Mouse (Mus musculus): ENCODE measurements at regions not wholly inside any gene's neighbourhood (a gene's known extent, or its start where the extent isn't known, plus 50 kb on each side); places are given as distances from the start of the nearest gene placed in this dataset.
"Not testable (repeated sequence)": the region's sequence is repeated elsewhere in the genome, so short reads cannot be mapped to it uniquely, and the experiment has no call there.

DNA sequence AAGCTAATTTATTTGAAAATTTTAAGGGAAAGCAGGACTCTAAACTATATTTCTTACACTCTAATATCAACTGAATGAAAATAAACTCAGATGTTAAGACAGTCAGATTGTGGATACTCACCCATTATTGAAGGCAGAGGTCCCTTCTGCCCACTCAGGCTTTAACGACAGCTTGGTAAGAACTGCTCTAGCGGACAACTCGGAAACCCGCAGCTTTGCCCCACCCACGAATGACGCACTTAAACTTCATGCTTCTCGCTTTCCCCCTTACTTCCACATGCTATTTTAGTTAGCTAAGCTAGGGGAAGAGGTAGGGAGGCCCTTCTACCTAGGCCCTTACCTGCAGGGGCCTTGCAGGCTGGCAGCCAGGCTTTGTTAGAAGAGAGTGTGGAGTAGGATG, 50.8 kb upstream of the Elmo1 start:
- no peak for DNase-seq (ENCODE audit: low spot score)

DNA sequence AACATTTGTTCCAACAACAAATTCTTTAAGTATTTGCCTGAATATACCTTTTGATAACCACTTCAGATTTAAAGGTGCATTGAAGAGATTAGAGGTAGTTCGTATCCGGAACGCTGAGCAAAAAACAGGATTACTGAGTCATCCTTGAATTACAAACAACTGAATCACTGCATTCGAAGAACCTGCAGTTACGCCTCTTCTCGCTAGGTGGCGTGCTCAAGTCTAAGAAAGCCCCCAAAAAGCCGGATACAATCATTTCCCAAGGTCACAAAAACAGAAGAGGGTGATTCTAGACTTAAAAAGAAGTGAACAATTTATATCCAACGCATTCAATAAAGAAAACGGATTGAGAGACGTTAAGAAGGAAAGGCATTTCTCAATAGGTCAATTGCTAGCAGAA, 51.9 kb upstream of the Elmo1 start:
- DNase-seq (ENCODE audit: low spot score), result no peak

DNA sequence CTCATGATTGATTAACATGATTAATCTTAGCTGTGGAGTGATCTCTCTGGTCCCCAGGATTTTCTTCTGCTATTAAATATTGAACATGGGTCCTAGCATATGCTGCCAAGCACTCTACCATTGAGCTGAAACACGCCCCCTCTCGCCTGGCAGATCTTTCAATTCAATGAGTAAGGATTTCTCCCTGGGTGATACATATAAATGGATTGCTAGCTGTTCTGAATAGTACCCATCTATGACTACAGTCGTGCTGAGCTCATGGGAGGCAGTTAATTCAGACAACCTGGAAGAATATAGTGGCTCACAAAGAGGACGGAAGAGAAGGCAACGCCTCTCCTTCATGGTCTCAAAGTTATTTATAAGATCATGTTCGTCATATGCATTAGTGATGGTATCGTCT, 53.0 kb upstream of the Elmo1 start:
- DNase-seq (ENCODE audit: low spot score), result no peak

DNA sequence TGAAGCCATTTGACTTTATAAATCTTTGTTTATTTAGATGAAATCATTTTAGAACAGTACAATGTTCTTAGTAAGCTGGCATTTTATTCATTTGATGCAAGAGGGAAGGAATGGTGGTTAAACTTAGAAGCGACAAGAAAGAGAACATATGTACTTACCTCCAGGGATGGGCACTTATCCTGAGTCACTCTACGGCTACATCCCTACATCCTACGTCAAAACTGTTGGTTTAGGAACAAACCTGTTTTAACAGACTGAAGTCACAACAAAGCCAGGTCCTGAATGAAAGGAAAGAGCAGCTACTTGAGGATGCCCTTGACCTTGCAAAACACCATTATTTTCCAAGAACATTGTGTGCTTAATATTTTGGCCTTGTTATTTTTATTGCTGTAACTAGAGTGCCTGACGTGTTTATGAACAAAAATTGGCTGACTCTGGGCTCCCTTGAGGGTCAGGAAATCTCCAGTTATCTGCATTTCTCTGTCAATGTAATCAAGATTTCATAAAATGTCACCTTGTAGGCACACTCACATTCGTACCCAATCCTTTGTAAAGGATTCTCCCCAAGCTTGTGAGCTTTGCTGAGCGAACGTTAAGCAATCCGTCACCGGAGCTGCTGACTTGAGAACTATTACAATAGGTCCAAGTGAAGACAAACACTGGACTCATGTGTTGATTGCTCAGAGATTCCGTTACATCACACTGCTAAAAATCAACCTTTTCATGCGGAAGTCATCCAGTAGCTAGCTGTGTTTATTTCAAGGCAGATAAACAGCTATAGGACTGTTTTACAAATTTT, 56.3 kb upstream of the Elmo1 start:
- no peak for DNase-seq (ENCODE audit: low spot score)

DNA sequence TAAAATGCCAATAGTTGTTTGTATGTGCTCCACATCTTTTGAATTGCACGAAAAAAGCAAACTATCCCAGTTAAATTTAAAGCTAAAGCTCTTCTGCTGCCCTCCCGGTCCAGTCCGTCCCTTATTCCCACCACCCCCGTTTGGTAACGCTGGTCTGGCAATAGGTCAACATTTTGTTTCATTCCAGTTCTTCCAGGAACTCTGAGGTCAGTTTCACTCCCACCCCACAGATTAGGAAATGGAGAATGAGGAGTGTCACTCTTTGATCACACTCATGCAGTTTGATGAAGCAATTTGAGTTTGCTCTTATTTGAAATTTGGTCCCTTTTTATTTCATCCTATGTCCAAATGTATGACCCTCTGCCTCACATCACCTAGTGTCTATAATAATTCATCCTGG, 58.7 kb upstream of the Elmo1 start:
- no peak for DNase-seq (ENCODE audit: low spot score)

DNA sequence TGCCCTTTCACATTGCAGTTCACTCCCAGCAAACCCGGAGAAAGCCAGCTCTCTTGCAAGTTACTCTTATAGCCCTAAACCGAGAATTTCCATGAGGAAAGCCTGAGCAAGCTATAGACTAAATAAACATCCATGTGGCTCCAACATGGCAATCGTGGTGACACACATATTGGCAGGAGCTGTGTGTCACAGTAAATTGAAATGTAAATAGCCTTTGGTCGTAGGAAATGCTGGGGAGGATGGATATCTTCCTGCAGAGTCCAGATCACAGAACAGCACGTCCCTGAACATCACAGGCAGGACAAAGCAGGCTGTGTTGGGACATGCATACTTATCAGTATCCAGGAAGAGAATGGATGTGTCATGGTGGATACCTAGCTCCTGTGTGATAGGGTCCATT, 59.3 kb upstream of the Elmo1 start:
- no peak for DNase-seq (ENCODE audit: low spot score)

DNA sequence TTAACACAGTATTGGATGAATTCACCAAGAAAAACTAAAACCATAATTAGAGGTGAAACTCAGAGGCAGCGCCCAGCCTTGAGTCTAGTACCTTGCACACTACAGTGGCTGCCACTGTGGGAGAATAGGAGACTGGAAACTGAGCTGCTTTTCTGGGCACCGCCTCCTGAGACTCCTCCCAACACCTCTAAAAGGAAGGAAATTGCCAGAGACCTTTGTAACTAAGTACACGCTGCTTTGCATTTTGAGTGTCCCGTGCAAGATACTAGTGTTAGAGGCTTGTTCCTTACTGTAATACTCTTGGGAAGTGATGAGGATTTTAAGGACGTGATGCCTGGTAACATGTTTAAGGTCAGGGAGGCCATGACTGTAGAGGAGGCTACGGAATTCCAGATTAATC, 63.8 kb upstream of the Elmo1 start:
- no peak for DNase-seq (ENCODE audit: low spot score)

DNA sequence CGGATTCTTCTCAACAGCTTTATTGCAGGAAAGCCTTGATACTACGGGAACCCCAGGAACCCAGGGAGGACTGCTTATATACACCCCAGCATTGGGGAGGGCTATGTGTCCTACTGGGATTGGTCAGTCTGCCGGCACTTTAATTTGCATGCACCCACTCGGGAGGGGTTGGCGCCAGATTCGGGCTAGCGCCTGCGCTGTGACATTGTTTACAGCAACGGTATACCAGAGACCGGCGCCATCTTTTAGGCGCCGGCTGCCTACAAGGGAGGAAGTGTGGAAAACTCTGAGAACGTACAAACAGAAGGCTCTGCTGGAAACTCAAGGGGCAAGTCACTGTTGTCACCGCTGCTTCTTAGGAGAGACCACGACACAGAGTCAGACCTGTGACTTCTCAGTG, 73.9 kb upstream of the Elmo1 start:
- DNase-seq (ENCODE audit: low spot score), result not testable (repeated sequence)

DNA sequence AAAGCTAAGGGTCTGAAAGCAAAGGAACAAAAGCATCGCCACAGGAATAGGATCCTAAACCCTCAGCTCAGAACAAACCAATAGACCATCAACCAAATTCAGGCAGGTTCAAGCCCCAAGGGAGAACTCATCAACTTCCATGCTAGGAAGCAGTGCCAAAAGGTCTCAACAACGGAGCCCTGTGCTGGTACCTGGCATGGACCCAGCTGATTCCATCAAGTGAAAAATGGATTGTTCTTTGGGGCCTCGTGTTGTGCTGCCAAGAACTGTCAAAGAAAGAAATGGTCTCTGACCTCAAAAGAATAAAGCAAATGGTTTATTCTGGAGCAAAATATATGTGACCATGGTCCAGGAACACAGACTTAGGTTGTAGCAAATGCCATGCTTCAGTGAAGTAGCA, 77.8 kb upstream of the Elmo1 start:
- DNase-seq (ENCODE audit: low spot score), result no peak

DNA sequence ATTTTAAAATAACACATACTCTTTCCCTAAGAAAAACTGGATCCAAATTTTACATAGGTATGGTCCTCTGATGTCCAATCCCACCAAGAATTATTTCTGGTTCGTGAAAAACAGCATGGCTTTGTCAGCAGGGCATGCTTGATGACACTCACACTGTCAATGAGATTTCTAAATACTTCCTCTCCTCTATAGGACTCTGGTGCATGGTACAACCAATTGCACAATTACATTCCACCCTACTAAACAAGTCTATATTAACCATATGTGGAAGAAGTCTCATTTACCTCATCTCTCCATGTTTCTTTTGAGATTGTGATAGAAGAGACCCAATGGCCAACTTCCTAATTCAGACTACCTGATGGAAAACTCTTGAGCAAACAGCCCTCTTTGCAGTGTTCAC, 81.2 kb upstream of the Elmo1 start:
- DNase-seq (ENCODE audit: low spot score), result no peak

DNA sequence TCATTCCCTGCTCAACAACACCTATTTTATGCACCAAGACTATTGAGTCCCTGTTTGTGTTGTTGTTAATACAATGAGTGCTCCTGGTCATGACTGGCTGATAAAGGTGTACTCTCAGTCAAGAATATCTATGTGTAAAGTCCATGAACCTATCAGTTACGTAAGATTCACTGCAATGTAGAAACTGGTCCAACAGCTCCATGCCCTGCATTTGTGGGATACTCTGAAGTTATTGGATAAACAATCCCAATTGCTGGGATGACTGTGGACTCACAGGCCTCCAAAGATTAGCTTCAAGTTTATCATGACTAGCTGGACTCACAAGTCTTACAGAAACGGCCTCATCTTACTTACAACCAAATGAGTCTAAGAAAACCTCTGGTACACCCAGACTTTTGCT, 82.8 kb upstream of the Elmo1 start:
- no peak for DNase-seq (ENCODE audit: low spot score)

DNA sequence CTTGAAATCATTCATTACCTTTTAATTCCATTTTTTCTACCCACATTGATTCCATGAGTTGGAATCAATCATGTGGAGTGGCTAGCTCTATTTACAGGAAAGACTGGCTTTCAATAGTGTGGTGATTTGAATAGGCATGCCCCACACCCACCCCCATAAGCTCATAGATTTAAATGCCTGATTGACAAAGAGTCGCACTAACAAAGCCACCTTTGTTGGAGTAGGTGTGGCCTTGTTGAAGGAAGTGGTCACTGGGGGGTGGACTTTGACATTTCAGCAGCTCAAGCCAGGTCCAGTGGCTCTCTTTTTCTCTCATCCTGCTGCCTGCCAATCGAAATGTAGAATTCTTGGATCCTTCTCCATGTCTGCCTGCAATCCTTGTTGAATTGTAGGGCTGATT, 92.8 kb upstream of the Elmo1 start:
- no peak for DNase-seq (ENCODE audit: low spot score)

DNA sequence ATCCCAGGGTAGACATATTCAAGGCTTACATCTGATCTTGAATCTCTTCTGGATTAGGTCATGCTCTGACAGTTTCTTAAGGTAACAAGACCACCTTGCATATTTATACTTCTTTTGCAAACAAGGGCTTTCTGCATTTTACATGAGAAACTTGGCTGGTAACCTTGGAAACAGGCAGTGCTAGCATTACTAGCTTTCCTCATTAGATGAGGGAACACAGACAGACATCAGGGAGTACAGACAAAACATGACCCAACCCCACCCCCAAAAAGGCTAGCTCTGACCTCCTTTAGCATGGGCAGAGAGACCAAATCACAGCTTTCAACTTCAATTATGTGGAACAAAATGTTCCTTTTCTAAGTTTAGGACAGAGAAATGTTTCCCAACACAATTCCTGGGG, 114.8 kb upstream of the Elmo1 start:
- DNase-seq (ENCODE audit: low spot score), result no peak

DNA sequence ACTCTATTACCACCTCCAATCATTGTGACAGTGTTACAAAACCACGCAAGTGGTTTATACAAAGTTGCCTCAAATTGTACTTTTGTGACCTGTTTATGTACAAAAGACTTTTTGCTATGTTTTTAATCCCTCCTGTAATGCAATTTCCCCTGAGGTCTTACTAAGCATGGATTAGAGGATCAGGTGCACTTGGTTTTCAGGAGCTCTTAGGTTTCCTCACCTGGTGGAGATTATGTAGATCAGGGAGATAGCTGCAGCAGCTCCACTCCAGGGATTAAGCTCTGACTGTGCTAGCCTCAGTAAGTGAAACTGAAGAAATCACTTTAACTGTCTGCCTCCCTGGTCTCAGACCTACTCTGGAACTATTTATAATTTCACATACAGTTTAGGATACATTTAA, 123.8 kb upstream of the Elmo1 start:
- DNase-seq (ENCODE audit: low spot score), result no peak

DNA sequence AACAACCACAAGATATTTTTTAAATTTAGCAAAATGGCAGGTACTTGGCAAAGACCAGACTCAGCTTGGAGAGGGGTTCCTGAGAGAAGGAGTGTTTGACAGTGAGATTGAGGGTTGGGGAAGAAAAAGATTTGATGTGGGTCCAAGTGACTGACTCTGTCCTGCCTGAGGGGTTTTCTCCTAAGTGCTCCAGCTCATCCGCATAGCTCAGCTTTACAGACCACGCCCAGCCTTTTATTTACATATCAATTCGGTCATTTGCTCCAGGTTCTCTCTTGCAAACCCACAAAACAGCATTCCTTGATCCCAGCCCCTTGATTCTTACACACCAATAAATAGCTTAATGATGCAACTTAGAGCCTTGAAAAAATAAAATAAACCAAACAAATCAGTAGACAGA, 127.4 kb upstream of the Elmo1 start:
- DNase-seq (ENCODE audit: low spot score), result no peak

DNA sequence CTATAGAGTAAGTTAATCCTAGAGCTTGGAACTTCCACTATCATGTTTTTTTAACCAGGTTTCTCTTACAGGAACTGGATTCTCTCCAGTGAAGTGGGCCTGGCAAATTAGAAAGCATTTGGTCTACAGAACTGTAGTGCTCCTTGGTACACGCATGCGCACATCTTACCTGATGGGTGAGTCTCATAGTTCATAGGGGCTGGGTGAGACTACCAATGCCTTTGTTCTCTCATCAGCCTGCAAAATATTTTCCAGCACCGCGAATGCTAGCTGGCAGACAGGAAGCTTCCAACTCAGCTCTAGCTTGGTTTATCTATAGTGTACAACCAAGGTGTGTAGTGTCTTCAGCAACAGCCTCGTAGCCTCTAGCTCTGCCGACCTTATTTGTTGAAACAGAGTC, 104.7 kb upstream of the Gpr141 start:
- no peak for DNase-seq (ENCODE audit: low spot score)

DNA sequence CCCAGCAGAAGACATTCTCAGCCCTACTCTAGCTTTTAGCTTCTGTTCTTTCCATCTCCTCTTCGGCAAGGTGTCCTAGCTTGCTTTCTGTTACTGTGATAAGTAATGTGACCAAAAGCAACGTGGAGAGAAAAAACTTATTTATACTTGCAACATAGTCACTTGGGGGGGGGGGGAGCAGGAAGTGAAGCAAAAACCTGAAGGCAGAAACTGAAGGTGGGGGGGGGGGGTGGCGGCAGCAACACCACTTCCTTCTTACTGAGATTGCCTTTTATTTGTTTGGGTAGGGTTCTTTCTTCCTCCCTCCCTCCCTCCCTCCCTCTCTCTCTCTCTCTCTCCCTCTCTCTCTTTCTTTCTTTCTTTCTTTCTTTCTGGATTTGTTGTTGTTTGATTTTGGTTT, 103.8 kb upstream of the Gpr141 start:
- DNase-seq (ENCODE audit: low spot score), result no peak

DNA sequence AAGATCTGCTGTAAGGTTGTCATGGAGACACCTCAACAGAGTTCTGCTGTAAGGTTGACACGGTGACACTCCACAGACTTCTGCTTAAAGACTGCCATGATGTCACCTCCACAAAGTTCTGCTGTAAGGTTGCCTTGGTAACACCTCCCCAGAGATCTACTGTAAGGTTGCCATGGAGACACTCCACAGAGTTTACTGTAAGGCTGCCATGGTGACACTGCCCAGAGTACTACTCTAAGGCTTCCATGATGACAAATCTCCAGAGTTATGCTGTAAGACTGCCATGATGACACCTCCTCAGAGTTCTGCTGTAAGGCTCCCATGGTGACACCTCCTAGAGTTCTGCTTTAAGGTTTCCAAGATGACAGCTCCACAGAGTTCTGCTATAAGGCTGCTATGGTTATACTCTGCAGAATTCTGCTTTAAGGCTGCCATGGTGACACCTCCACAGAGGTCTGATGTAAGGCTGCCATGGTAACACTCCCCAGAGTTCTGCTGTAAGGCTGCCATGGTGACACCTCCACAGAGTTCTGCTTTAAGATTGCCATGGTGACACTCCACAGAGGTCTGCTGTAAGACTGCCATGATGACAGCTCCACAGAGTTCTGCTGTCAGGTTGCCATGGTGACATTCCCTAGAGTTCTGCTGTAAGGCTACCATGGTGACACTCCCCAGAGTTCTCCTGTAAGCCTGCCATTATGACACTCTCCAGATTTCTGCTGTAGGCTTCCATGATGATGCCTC, 97.2 kb upstream of the Gpr141 start:
- no peak for DNase-seq (ENCODE audit: low spot score)

DNA sequence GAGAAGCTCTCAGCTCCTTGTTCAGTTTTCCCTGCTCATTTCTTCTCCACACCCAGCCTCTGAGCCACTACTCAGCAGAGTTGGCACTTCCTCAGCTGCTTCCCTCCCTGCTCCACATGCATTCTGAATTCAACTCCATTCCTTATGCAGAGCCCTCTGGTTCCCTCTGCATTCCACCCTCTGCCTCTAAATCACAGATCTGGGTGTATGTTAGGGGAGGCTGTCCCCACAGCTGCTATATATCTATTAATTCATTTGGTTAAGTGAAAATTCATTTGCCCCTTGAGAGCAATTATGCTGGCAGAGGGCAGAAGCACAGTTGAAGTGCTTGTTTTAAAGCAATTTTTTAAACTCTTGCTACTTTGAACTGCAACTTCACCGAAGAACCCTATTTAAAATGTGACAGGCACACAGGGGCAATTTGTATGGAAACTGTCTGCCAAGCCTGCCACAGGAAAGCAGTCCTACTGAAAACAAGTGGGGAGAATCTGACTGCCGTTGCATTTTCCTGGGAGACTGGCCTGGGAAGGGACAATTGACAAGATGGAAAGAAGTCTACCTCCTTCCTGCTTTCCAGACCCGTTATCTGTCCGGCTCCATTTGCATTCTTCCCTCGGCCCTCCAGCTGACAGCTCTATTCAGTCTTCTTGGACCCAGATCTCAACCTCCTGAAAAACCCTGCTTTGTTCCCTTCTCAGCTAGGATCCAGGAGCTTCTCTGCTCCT, 88.0 kb upstream of the Gpr141 start:
- DNase-seq (ENCODE audit: low spot score), result no peak

DNA sequence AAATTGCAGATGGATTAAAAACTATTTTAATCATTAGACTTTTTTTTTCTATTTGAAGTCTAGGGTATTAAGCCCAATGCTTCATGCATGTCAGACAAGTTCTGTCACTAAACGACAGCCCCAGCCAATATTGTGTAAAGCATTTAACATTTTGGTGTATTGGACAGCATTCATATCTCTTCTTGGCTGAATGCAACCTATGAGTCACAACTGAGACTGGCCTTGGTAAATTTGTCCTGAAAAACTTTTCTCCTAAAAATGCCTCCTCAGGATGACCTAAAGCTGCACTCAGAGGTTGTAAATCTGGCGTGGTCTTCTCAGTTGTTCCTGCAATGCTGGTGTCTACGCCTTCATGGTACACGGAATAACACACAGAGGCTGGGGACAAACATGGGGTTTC, 78.7 kb upstream of the Gpr141 start:
- no peak for DNase-seq (ENCODE audit: low spot score)

DNA sequence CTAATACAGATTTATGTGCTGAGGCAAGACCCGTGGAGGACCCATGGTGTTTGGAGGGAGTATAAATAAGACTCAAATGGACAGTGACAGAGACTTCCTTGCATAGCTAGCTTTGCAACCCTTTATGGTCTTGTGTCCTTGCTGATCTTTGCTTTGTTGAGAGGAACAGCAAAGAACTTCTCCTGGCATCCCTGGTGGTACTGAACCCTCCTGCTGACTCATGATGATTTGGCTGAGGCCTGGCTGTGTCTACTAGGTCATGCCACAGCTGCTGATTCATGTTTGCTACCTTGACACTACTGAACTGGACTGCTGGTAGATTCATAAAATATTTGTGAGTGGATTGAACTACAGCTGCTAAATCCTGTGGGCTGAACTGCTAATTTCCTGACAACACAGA, 73.1 kb upstream of the Gpr141 start:
- DNase-seq (ENCODE audit: low spot score), result no peak

DNA sequence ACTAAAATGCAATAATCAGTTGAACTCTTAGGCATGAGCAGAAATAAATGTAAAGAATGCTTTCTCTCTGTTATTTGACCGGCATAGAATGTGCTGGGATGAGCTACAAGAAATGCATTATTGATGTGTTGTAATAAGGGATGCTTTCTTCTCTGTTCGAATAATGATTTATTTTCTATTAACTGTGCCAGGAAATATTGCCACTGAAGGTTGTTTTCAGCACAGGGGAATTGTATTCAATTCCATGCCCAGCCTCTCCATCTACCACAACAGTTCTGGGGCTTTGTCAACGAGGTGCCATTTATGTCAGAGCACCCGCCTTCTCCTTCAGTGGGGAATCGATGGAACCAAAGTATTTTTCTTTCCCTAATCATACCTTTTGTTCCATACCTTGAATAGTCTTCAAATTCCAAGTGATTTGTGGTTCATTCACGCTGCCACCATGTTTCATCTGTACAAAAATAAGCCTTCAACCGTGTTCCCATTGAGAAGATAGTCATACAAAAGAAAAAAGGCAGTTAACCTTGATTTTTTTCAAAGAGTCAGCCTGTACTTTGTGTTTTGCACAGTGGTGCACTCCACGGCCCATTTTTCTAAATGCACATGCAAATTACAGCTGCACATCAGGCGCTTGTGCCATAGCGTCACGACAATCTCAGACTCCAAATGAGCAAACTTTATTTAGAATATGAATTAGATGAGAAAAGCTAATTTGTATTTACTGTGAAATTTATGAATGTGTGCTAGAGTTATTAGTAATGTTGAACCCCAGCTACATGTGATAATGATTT, 65.1 kb upstream of the Gpr141 start:
- no peak for DNase-seq (ENCODE audit: low spot score)
